Mouse (Mus musculus): ENCODE data around the gene Dynlt1f.
"Not testable (repeated sequence)": the region's sequence is repeated elsewhere in the genome, so short reads cannot be mapped to it uniquely, and the experiment has no call there.

DNA sequence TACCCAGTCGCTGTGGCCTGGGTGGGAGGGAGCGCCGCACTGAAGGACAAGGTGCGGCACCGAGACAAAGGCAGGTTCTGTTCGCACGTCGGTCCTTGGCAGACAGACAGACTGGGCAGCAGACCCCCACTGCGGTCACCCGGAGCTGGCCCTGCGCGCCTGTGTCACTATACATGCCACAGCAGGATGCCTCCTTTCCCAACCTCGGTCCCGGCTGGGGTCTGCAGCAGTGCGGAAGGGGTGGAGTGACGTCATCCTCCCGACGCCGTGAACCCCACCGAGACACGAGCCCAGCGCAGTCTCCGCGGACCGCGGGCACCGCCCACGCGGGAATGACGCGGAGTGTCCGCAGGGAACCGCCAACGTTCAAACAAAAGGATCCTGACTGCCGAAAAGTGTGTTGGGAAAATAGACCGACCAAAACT lies 601 bp downstream of the Dynlt1f start:
- not testable (repeated sequence) for TF ChIP-seq CTCF, POLR2A (IDR thresholded peaks at IDR 0.05; ENCODE audit: extremely low read depth, insufficient read depth, low read length)

Measured in cortical plate, adult 2 months (tissue).